13 mouse cellular contexts compared by ENCODE assay signal in the genomic region with DNA sequence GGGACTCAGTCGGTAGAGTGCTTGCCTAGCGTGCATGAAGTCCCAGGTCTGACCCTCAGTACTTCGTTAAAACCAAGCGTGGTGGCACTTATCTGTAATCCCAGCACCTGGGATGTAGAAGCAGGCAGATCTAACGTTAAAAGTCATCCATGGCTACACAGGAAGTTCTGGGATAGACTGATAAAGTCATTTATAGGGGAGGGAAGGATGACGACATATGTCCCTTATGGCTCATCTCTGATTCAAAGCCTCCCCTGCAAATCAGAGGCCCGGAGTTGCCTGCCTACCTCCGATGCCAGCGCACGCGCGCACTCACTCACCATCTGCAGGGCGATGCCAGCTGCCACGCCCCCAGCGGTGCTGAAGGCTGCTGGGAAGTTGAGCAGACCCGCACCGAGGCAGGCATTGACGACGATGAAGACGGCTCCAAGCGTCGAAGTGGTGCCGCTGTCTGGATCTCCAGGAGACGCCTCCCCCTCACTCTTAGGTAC. TPM values are rescaled to one million over a fixed set of nuclear protein-coding genes. Genes with fewer than 3 reads are reported as not detected.
DNase-seq lines count a peak whose midpoint lies in the region; ATAC-seq and TF ChIP-seq lines count a peak whose summit lies in the region.
"Had no signal": no experiment of that assay in that cellular context is flagged by ENCODE, and none has a peak within 500 bp of the region (broad histone marks: within the 10 kb centered on the region; RNA-seq: fewer than 3 reads in every experiment).

No protein-coding gene starts in this region.

- H3K4me3 ChIP-seq in embryonic facial prominence, embryonic 13.5 days = no peak overlapping the region
- no peak overlapping the region for H3K4me3 ChIP-seq in embryonic facial prominence, embryonic 10.5 days
- H3K4me3 ChIP-seq in liver, embryonic 13.5 days (replicated peaks) = no peak overlapping the region
- no peak overlapping the region for H3K4me3 ChIP-seq in liver, embryonic 12.5 days
- no peak overlapping the region for H3K4me3 ChIP-seq in liver, embryonic 14.5 days (ENCODE audit: insufficient read depth in 1 of 2, low read depth in 2 of 2, low read length in 2 of 2)
- H3K4me3 ChIP-seq: embryonic facial prominence, embryonic 12.5 days; limb, embryonic 12.5 days had no signal

- peaks cover 37% of the 10 kb centered on the region for H3K36me3 ChIP-seq in embryonic facial prominence, embryonic 13.5 days
- H3K36me3 ChIP-seq in embryonic facial prominence, embryonic 10.5 days (replicated peaks) = peaks cover 45% of the 10 kb centered on the region
- peaks cover 29% of the 10 kb centered on the region for H3K36me3 ChIP-seq in liver, embryonic 13.5 days
- H3K36me3 ChIP-seq in liver, embryonic 12.5 days = peaks cover 32% of the 10 kb centered on the region
- H3K36me3 ChIP-seq in liver, embryonic 14.5 days (replicated peaks; ENCODE audit: control insufficient read depth, insufficient read depth, low read depth) = no peaks in the 10 kb centered on the region

- no peak overlapping the region for H3K27ac ChIP-seq in embryonic facial prominence, embryonic 13.5 days
- no peak overlapping the region for H3K27ac ChIP-seq in embryonic facial prominence, embryonic 10.5 days (replicated peaks)
- H3K27ac ChIP-seq in liver, embryonic 13.5 days = no peak overlapping the region
- H3K27ac ChIP-seq in liver, embryonic 12.5 days = no peak overlapping the region
- no peak overlapping the region for H3K27ac ChIP-seq in liver, embryonic 14.5 days
- H3K27ac ChIP-seq: embryonic facial prominence, embryonic 12.5 days; limb, embryonic 12.5 days had no signal

- no peaks in the 10 kb centered on the region for H3K9me3 ChIP-seq in embryonic facial prominence, embryonic 13.5 days
- no peaks in the 10 kb centered on the region for H3K9me3 ChIP-seq in embryonic facial prominence, embryonic 10.5 days
- no peaks in the 10 kb centered on the region for H3K9me3 ChIP-seq in liver, embryonic 13.5 days (replicated peaks)
- no peaks in the 10 kb centered on the region for H3K9me3 ChIP-seq in liver, embryonic 12.5 days (replicated peaks)
- H3K9me3 ChIP-seq in liver, embryonic 14.5 days (ENCODE audit: control insufficient read depth, low read length) = no peaks in the 10 kb centered on the region
- H3K9me3 ChIP-seq: embryonic facial prominence, embryonic 12.5 days; limb, embryonic 12.5 days had no signal

- ATAC-seq in embryonic facial prominence, embryonic 13.5 days (ENCODE audit: insufficient number of reproducible peaks, insufficient read depth, low FRiP score, low TSS enrichment, low read depth) = no peak
- ATAC-seq in liver, embryonic 13.5 days (ENCODE audit: low read depth) = peak; percentile 29
- ATAC-seq in liver, embryonic 12.5 days = no peak
- ATAC-seq in liver, embryonic 14.5 days (ENCODE audit: insufficient read depth) = peak; percentile 38; the same call in 1 of the 2 replicates

- peak overlapping the region; percentile 14; the same call in 1 of the 2 replicates for H3K4me2 ChIP-seq in embryonic facial prominence, embryonic 13.5 days
- H3K4me2 ChIP-seq in liver, embryonic 13.5 days = no peak overlapping the region
- no peak overlapping the region for H3K4me2 ChIP-seq in liver, embryonic 12.5 days
- no peak overlapping the region for H3K4me2 ChIP-seq in liver, embryonic 14.5 days (ENCODE audit: low read depth)
- H3K4me2 ChIP-seq: embryonic facial prominence, embryonic 12.5 days; limb, embryonic 12.5 days had no signal

- no peak for DNase-seq in embryonic facial prominence, embryonic 10.5 days (ENCODE audit: low spot score)
- DNase-seq in liver, embryonic 13.5 days = no peak
- peak; percentile 85 for DNase-seq in MEL-GATA-1-ER (ENCODE audit: extremely low read depth, low read depth)
- peak in 1 of 3 experiments; percentile 20 for DNase-seq in liver, embryonic 14.5 days (ENCODE audit: low read depth in 3 of 3, low spot score in 3 of 3)
- no peak for DNase-seq in urinary bladder, postnatal 25 days (ENCODE audit: low spot score)
- DNase-seq in urinary bladder, adult 2 months (ENCODE audit: low spot score) = no peak
- DNase-seq: cerebellum, adult 8-10 months; heart, postnatal 4 days; spleen, adult 18-20 months had no signal

- H3K4me1 ChIP-seq in embryonic facial prominence, embryonic 13.5 days = peaks cover 9% of the 10 kb centered on the region
- peaks cover 10% of the 10 kb centered on the region for H3K4me1 ChIP-seq in embryonic facial prominence, embryonic 10.5 days
- peaks cover 25% of the 10 kb centered on the region for H3K4me1 ChIP-seq in liver, embryonic 13.5 days (replicated peaks)
- peaks cover 26% of the 10 kb centered on the region for H3K4me1 ChIP-seq in liver, embryonic 12.5 days
- H3K4me1 ChIP-seq in liver, embryonic 14.5 days (replicated peaks; ENCODE audit: control insufficient read depth in 2 of 2, insufficient read depth in 2 of 2, low read length in 1 of 2) = peaks cover 6 to 8% of the 10 kb centered on the region in 2 experiments

- WGBS in embryonic facial prominence, embryonic 13.5 days = 86% methylated on average over 24 of the region's 24 CpGs
- WGBS in embryonic facial prominence, embryonic 10.5 days = 81% methylated on average over 24 of the region's 24 CpGs
- WGBS in liver, embryonic 13.5 days (ENCODE audit: insufficient replicate concordance) = 50% methylated on average over 24 of the region's 24 CpGs
- 61% methylated on average over 24 of the region's 24 CpGs for WGBS in liver, embryonic 12.5 days (ENCODE audit: insufficient replicate concordance)
- 52% methylated on average over 24 of the region's 24 CpGs for WGBS in liver, embryonic 14.5 days (ENCODE audit: insufficient replicate concordance)

- H3K9ac ChIP-seq in embryonic facial prominence, embryonic 13.5 days = no peak overlapping the region
- no peak overlapping the region for H3K9ac ChIP-seq in liver, embryonic 13.5 days
- H3K9ac ChIP-seq in liver, embryonic 12.5 days = no peak overlapping the region
- no peak overlapping the region for H3K9ac ChIP-seq in liver, embryonic 14.5 days (replicated peaks)
- H3K9ac ChIP-seq: embryonic facial prominence, embryonic 12.5 days; limb, embryonic 12.5 days had no signal

- 0 out of 2 replicates have a peak, but pooled peaks have one; percentile 22 for TF ChIP-seq EP300 in liver, embryonic 14.5 days (IDR thresholded peaks at IDR 0.05; ENCODE audit: low read depth)

- no peaks in the 10 kb centered on the region for H3K27me3 ChIP-seq in embryonic facial prominence, embryonic 13.5 days
- no peaks in the 10 kb centered on the region for H3K27me3 ChIP-seq in embryonic facial prominence, embryonic 10.5 days (replicated peaks; ENCODE audit: low read depth, poor library complexity, severe bottlenecking)
- no peaks in the 10 kb centered on the region for H3K27me3 ChIP-seq in liver, embryonic 13.5 days
- H3K27me3 ChIP-seq in liver, embryonic 12.5 days (replicated peaks) = no peaks in the 10 kb centered on the region
- no peaks in the 10 kb centered on the region for H3K27me3 ChIP-seq in liver, embryonic 14.5 days (ENCODE audit: control insufficient read depth, insufficient read depth, low read length)
- H3K27me3 ChIP-seq: embryonic facial prominence, embryonic 12.5 days; limb, embryonic 12.5 days had no signal

- TF ChIP-seq CTCF in liver, embryonic 14.5 days (IDR thresholded peaks at IDR 0.05; ENCODE audit: low read depth) = no peak

RNA-seq across cellular contexts. Expression of a gene that starts 5.2 kb away (rescaled TPM):
- polyA plus RNA-seq in embryonic facial prominence, embryonic 13.5 days (2015; fragmentation: Nextera tagmentation; extraction: Ambion mirVana) = 14.9 and 17.5 TPM in 2 replicates
- 18.3 and 18.4 TPM in 2 replicates for polyA plus RNA-seq in embryonic facial prominence, embryonic 10.5 days (2016; fragmentation: Nextera tagmentation; extraction: Ambion mirVana)
- polyA plus RNA-seq in liver, embryonic 13.5 days (2015; fragmentation: Nextera tagmentation; extraction: Ambion mirVana) = 7.1 and 9.1 TPM in 2 replicates
- polyA plus RNA-seq in liver, embryonic 12.5 days (2016; fragmentation: Nextera tagmentation; extraction: Ambion mirVana) = 9.7 and 10.3 TPM in 2 replicates
- 5.5 and 5.6 TPM in 2 replicates for polyA plus RNA-seq in liver, embryonic 14.5 days (2012; rRNA removed)
- 6.7 and 7.5 TPM in 2 replicates for polyA plus RNA-seq in liver, embryonic 14.5 days (2014; fragmentation: Nextera tagmentation; extraction: Ambion mirVana)
- 19.9 and 22.2 TPM in 2 replicates for polyA plus RNA-seq in urinary bladder, adult 2 months (2012; rRNA removed)

RNA-seq across cellular contexts. Expression of a gene that starts 23.0 kb away (rescaled TPM):
- polyA plus RNA-seq in embryonic facial prominence, embryonic 13.5 days (2015; fragmentation: Nextera tagmentation; extraction: Ambion mirVana) = 351 and 378 TPM in 2 replicates
- polyA plus RNA-seq in embryonic facial prominence, embryonic 10.5 days (2016; fragmentation: Nextera tagmentation; extraction: Ambion mirVana) = 381 and 383 TPM in 2 replicates
- 295 and 356 TPM in 2 replicates for polyA plus RNA-seq in liver, embryonic 13.5 days (2015; fragmentation: Nextera tagmentation; extraction: Ambion mirVana)
- polyA plus RNA-seq in liver, embryonic 12.5 days (2016; fragmentation: Nextera tagmentation; extraction: Ambion mirVana) = 348 and 354 TPM in 2 replicates
- 43.5 and 75.6 TPM in 2 replicates for polyA plus RNA-seq in liver, embryonic 14.5 days (2012; rRNA removed)
- polyA plus RNA-seq in liver, embryonic 14.5 days (2014; fragmentation: Nextera tagmentation; extraction: Ambion mirVana) = 245 and 247 TPM in 2 replicates
- polyA plus RNA-seq in urinary bladder, adult 2 months (2012; rRNA removed) = 122 and 134 TPM in 2 replicates

RNA-seq across cellular contexts. Expression of a gene that starts 40.2 kb away (rescaled TPM):
- 156 and 167 TPM in 2 replicates for polyA plus RNA-seq in embryonic facial prominence, embryonic 13.5 days (2015; fragmentation: Nextera tagmentation; extraction: Ambion mirVana)
- 183 and 187 TPM in 2 replicates for polyA plus RNA-seq in embryonic facial prominence, embryonic 10.5 days (2016; fragmentation: Nextera tagmentation; extraction: Ambion mirVana)
- 199 and 242 TPM in 2 replicates for polyA plus RNA-seq in liver, embryonic 13.5 days (2015; fragmentation: Nextera tagmentation; extraction: Ambion mirVana)
- polyA plus RNA-seq in liver, embryonic 12.5 days (2016; fragmentation: Nextera tagmentation; extraction: Ambion mirVana) = 203 and 223 TPM in 2 replicates
- polyA plus RNA-seq in liver, embryonic 14.5 days (2012; rRNA removed) = 91.7 and 107 TPM in 2 replicates
- 69.8 and 79.3 TPM in 2 replicates for polyA plus RNA-seq in liver, embryonic 14.5 days (2014; fragmentation: Nextera tagmentation; extraction: Ambion mirVana)
- polyA plus RNA-seq in urinary bladder, adult 2 months (2012; rRNA removed) = 99.3 and 124 TPM in 2 replicates

RNA-seq across cellular contexts. Expression of a gene that starts 40.8 kb away (rescaled TPM):
- 62.7 and 71.6 TPM in 2 replicates for polyA plus RNA-seq in embryonic facial prominence, embryonic 13.5 days (2015; fragmentation: Nextera tagmentation; extraction: Ambion mirVana)
- 112 and 114 TPM in 2 replicates for polyA plus RNA-seq in embryonic facial prominence, embryonic 10.5 days (2016; fragmentation: Nextera tagmentation; extraction: Ambion mirVana)
- 24.5 and 30.6 TPM in 2 replicates for polyA plus RNA-seq in liver, embryonic 13.5 days (2015; fragmentation: Nextera tagmentation; extraction: Ambion mirVana)
- polyA plus RNA-seq in liver, embryonic 12.5 days (2016; fragmentation: Nextera tagmentation; extraction: Ambion mirVana) = 47.7 and 53.7 TPM in 2 replicates
- 39.1 and 41.8 TPM in 2 replicates for polyA plus RNA-seq in liver, embryonic 14.5 days (2012; rRNA removed)
- 33.1 and 38.6 TPM in 2 replicates for polyA plus RNA-seq in liver, embryonic 14.5 days (2014; fragmentation: Nextera tagmentation; extraction: Ambion mirVana)
- 52.5 and 62.5 TPM in 2 replicates for polyA plus RNA-seq in urinary bladder, adult 2 months (2012; rRNA removed)

Comparison
In these comparisons a context has a peak if more than half of its experiments do, and no peak if none do; other contexts are left out.
1. ATAC-seq: peak in liver, embryonic 13.5 days (single experiment) and liver, embryonic 14.5 days (single experiment); none in embryonic facial prominence, embryonic 13.5 days (single experiment) and liver, embryonic 12.5 days (single experiment).